Mouse (Mus musculus): ENCODE results near the gene Rtn4r. TPM values are rescaled to one million over a fixed set of nuclear protein-coding genes. Genes with fewer than 3 reads are reported as not detected.

The Rtn4r gene
- total RNA-seq (2015), result 0.36 and 0.85 TPM in 2 replicates
- 0.26 TPM in 1 of 2 replicates, not detected in the other for total RNA-seq (2017)

DNA sequence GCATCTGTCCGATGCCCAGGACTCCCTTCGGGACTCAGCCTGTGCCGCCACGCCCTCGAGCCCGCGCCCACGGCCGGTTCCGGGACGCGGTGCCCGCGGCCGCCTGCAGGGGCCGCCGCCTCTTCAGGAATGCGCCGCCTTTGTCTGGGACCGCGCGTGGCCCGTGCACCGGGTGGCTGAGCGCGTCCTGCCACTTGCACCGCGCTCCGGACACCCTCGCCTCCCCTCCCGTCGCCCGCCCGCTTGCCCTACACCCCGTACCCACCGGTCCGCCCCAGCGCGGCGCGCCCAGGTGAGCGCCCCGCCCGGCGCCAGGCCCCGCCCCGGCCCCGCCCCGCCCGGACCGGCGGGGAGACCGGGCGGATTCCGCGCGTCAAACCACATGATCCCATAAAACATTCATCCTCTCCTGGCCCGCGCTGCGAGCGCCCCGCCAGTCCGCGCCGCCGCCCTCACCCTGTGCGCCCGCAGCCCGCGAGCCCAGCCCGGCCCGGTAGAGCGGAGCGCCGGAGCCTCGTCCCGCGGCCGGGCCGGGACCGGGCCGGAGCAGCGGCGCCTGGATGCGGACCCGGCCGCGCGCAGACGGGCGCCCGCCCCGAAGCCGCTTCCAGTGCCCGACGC is at the start of gene Rtn4r:
Gene Rtn4r, plus strand, starts transcription at position 402 of the 621 bp plus-strand sequence.
- ATAC-seq (ENCODE audit: poor library complexity, severe bottlenecking), result peak; percentile 78

DNA sequence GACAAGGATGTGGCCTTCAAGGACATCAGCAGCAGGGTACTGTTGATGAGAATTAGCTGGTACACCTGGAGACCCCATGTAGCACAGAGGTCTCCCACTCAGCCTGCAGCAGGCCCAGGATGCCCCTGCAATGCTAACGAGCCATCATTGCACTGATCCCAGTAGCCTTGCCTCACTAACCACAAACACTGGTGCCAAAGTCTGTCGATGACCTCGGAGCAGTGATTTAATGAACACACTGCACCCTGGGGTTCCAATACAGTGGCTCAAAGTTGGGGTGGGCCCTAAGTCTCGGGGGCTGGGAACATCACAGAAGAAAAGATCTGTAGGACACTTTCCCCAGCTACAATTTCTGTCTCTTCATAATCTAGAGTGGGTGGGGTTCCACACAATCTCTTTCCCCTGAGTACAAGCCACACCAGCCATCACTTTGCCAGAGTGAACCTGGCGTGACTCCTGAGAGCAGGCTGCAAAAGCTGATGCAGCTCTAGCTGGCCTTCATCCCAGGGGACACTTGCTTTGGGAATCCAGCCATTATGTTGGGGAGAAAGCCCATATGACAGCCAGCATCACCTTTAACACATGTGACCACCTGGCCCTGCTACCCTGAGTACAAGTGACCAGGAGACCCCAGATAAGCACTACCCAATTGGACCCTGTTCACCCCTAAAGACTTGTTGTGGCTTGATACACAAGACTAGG is 49.0 kb upstream of the Rtn4r start:
- ATAC-seq (ENCODE audit: poor library complexity, severe bottlenecking), result no peak

DNA sequence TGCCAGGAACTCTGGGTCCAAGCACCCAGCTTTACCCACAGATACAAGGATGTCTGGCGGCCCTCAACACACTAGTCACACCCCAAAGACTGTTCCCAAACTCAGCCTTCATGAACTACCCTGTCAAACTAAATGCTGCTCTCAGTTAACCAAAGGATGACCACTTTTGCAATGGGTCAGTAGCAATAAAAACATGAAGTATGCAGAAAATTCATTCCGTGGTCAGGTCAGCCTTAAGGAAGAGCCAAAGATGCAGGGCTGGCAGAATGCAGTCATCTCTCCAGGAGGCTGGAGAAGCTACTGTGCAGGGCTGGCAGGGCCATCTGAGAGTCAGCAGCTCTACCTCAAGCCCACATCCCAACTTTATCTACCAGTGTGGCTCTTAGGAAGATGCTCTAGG is 48.1 kb upstream of the Rtn4r start:
- ATAC-seq (ENCODE audit: poor library complexity, severe bottlenecking), result no peak

DNA sequence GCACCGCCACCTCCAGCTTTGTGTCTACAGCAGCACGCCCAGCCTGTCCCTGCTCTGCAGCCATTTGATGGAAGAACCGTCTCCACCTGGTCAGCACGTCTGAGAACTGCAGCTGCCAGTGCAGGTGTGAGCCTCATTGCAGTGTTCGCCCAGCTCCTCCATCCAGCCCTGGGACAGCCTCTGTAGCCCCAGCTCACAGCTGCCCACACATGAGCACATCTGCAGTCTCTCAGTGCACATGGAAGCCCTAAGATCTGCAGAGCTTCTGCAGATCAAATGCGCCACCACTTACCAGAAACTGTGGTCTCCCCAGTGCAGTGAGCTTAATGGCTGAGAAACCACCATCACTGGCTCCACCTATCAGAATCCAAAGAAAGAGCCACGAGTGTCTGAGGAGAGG is 47.3 kb upstream of the Rtn4r start:
- no peak for ATAC-seq (ENCODE audit: poor library complexity, severe bottlenecking)

DNA sequence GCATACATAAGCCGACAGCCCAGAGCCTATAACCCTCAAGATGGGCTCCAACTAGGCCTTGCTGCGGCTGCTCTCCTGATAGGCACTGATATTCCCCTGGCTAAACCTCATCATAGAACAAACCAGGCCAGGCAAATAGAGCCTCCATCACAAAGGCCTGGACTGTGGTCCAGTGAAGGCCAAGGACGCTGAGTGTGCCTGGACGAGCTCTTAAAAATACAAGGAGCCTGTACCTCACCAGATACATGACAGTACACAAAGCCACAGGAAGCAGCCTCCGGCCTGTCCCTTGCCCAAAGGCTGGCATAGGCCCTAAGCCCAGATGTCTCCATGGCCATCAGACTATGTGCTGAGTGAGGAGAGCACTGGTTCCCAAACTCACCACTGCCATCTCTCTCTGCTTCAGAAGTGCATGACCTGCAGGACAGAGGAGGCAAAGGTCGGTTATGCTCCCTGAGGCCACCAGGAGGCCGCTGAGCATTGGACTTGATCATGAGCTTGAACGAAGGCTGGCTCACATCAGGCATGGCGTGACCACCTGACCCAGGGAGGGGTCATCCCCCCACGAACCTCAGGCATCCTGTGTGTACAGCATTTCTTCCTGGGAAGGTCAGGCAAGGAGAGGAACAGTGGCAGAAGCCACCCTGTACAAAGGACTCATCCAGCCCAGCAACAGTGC is 46.2 kb upstream of the Rtn4r start:
- peak; percentile 36; the same call in 1 of the 2 replicates for ATAC-seq (ENCODE audit: poor library complexity, severe bottlenecking)

DNA sequence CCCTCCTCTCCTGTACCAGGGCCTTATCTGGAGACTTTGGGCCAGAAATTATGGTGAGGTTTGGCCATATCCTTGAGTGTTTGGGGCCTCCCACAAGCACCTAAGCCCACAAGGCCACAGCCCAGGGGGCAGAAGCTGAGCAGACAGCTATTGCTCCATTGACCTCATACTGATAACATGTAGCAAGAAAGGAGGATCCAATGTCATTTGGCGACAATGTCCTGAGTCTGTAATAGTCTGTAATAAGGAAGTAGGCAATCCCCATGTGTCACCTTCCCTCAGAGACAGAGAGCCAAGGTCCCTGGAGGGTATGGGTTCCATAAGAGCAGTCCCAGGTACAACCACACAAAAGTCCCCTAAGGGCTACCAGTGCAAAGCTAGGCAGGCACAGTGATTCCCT is 45.2 kb upstream of the Rtn4r start:
- ATAC-seq (ENCODE audit: poor library complexity, severe bottlenecking), result peak; percentile 81

DNA sequence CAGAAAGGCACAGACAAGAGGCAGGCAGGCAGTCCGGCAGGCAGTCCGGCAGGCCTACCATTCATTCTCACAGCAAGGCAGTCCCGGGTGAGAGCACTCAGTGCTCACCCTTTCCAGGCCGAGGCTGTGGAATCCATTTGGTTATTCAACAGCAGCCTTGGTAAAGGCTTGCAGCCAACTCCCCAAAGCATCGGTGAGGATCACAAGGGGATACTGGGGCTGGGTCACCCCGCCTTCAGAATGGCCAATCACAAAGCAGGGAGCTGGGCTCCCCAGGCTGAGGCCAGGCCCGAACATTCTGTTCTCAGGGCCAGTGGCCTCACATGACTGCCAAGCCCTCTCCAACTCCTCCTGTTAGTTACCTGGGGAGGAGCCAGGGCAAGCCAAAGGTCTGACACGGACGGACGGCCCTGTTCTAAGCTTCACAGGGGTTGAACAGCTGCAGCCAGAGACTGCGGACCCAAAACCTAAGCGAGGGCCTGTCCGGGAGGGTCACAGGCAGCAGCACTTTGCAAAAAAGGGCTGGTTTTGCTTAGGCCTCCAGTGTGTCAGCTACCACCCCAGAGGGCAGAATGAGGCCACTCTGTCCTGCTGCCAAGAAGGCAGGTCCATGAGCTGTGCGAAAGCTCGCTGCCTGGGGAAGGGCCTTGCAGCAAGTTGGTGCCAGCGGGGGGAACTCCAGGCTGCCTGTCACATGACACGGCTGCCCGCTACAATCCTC is 44.1 kb upstream of the Rtn4r start:
- ATAC-seq (ENCODE audit: poor library complexity, severe bottlenecking), result no peak

DNA sequence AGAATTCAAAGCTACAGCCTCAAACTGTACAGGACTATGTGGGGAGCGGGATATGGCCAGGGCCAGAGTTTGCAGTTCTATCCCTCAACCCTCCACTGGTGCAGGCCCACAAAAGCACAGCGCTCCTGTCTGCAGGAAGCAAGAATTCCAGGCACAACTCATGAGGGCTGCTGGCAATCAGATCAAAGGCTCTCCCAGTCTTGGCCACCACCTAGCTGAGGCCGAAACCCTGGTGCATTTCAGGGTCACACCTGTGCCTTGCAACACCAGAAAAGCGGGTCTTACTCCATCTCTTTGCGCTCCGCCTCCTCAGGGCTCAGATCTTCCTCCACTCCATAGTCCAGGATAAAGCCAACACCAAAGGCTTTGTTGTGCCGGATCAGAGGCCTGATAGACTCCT is 43.2 kb upstream of the Rtn4r start:
- ATAC-seq (ENCODE audit: poor library complexity, severe bottlenecking), result no peak

DNA sequence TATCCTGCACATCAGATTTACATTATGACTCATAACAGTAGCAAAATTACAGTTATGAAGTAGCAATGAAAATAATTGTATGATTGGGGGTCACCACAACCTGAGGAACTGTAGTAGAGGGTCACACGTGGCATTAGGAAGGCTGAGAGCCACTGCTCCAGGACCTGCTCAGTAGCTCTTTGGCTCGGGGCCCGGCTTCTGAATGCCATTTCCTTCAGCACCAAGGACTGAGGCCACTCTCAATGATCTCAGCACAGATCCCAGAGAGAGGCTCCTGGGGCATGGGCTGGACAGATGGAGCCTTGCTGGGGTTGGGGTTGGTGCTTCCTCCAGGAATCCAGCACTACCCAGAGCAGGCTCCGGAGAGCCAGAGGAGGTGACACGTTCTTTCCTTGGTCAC is 40.3 kb upstream of the Rtn4r start:
- no peak for ATAC-seq (ENCODE audit: poor library complexity, severe bottlenecking)

DNA sequence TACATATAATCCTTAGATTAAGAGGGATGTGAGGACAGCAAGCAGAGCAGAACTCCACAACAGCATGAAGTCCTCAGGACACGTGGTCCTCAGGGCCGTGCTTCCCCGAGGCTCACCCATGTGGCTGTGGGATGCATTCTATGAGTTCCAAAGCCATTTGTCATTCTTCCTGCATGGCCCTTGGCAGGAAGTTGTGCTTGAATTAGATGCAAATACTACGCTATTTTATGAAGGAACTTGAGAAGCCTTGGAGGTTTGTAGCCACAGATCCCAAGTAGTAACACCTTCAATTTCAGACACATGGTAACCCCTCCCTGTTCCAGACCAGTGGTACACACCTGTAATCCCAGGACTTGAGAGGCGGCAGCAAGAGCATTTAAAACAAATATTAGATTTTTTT is 31.1 kb upstream of the Rtn4r start:
- ATAC-seq (ENCODE audit: poor library complexity, severe bottlenecking), result no peak

DNA sequence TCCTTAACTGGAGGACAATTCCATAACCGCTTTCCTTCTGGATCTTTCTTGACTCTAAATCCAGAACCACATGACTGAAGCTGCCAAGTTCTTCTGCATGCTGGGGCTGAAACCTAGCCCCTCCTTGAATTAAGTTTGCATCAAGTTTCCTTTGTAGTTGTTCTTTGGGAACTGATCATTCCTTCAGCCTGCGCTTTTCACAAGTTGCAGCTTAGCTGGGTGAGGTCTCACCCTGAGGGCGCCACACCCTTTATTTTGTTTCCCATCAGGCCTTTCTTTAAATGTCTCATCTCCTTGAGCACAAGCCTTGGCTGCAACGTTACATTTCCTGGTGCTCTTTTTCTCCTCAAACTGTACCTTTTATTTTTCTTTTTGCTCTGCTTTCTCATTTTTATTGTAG is 24.6 kb upstream of the Rtn4r start:
- no peak for ATAC-seq (ENCODE audit: poor library complexity, severe bottlenecking)

DNA sequence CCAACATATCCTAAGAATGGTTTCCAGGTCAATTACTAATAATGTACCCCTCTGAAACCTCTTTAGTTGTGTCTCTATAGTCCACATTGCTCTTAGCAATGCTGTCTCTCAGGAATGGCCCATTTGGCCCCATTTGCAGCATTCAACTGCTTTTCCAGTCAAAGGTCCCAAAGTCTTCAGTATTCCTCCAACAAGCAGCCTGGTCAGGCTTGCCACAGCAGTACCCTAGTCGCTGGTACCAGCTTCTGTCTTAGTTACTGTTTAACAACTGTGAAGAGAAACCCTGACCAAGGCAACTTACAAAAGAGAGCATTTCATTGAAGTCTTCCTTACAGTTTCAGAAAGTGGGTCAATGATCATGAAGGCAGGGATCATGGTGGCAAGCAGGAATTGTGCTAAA is 24.1 kb upstream of the Rtn4r start:
- no peak for ATAC-seq (ENCODE audit: poor library complexity, severe bottlenecking)

DNA sequence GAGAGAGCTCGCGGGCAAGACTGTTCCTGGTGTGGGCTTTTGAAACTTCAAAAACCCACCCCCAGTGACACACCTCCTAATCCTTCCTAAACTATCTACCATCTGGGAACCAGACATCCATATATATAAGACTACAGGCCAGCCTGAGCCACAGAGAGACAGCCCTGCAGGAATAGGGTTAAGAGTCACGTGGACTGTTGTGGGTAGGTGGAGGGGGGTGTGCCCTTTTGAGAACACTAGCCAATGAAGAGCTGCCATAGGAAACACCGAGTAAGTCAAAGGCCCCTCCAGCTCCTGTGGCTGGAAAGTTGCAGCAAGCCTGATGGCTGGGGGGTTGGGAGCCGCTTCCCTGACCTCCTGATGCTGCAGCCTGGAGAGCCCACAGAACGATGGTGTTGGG is 23.6 kb upstream of the Rtn4r start:
- ATAC-seq (ENCODE audit: poor library complexity, severe bottlenecking), result no peak

DNA sequence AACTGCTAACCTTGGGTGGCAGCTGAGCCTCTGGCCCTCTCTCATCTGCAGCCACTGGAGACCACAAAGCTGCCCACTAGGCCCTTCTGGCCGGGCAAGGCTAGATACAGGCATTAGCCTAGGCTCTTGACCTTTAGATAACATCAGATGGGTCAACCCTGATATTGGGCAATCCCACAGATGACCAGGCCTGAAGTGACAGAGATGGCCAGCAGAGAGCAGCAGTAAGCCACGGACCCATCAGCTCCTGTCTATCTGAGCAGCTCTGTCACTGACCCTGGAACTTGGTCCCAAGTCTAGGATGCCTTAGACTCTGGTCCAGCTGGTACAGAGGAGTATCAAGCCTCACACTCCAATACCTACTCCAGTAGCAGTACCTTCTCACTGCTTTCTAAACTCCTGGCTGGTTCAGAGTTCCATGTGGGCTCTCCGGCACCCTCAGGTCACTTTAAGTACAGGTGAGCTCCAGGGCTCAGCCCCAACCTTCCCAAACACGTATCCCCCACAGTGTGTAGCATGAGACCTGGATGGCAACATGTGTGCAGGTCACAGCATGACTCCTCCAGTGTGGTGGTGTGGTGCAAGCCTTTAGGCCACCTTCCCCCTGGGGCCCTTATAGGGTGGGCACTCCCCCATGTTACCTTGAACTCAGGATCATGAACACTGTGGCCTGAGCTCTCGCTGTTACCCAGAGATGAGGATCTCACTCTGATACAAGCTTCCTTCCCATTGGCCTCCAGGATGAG is 19.0 kb upstream of the Rtn4r start:
- ATAC-seq (ENCODE audit: poor library complexity, severe bottlenecking), result peak; percentile 95

DNA sequence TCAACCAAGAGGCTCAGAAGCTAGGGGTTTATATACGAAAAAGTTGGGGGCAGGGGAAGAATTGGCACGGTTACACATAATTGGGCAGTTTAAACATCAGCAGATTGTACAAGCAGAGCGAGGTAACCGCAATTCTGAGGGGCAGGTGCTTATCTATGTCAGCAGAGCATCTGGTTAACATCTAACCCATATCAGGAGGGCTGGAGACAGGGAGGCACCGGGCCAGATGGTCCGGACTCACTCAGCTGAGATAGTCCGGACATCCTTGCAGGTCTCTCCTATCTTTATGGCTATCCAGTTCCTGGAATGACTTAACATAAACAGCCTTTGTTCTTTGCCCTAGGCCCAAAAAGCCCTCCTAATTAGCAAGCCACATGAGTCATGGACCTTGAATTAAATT is 16.4 kb upstream of the Rtn4r start:
- ATAC-seq (ENCODE audit: poor library complexity, severe bottlenecking), result no peak

DNA sequence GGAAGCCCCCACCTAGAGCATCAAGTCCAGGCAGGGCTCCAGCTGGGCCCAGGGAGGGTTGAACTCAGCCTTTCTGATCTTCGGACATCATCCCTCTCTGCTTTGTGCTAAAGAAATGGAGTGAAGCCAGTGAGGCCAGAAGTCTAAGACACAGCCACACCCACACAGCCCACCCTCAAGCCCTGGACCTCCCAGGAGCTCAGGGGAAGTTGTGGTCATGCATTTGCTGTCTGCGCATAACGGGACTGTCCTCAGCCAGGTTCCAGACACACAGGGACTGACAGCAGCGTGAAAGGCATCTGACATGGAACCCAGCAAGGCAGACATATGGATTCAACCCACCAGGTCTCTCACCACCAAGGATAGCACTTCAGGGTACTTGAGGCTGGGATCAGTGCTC is 11.0 kb upstream of the Rtn4r start:
- ATAC-seq (ENCODE audit: poor library complexity, severe bottlenecking), result no peak

DNA sequence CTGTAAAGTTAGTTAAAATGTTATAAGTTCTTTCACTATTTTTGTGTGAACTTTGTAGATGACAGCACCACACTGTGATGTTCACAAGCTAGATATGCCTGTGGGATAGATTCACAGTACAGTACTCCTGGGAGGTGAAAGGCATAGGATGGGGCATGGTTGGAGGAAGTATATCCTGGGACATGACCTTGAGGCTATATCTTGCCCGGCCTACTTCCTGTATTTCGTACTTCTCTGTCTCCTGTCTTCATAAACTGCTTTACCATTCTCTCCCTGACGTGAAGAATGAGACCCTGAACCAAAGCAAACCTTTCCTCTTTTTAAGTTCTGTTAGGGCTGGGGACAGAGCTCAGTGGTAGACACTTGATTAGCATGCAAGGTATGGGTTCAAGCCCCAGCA is 9.2 kb upstream of the Rtn4r start:
- peak; percentile 59; the same call in 1 of the 2 replicates for ATAC-seq (ENCODE audit: poor library complexity, severe bottlenecking)

DNA sequence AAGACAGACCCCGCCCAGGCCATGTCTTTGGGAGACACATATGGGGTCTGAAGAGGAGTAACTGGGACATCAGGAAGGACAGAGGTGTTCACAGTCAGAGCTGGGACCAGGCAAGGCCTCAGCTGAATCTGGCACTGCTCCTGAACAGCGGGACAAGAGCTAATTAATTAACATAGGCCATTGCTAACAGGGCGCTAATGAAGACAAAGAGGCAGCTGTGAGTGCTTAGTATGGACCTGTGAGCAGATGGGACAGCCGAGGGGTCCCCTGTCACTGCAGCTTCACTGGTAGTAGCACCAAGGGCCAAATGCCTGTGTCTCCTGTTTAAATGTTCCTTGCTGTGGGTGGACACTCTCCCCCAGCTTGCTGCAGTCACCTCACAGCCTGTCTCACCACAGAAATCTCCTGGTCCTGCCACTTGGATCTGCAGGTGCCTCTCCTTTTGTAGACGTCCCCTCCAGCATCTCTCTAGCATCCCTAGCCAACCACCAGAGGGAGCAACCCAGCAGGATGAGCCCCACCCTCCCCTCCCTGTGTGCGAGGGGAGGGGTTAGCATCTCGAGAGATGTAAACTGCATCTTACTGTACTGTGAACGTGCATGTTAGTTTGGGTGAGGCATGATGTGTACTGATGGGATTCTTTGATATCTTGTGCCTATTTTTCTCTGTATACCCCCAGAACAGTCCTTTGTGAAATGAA is 8.3 kb upstream of the Rtn4r start:
- 0 out of 2 replicates have a peak, but pooled peaks have one; percentile 30 for ATAC-seq (ENCODE audit: poor library complexity, severe bottlenecking)

DNA sequence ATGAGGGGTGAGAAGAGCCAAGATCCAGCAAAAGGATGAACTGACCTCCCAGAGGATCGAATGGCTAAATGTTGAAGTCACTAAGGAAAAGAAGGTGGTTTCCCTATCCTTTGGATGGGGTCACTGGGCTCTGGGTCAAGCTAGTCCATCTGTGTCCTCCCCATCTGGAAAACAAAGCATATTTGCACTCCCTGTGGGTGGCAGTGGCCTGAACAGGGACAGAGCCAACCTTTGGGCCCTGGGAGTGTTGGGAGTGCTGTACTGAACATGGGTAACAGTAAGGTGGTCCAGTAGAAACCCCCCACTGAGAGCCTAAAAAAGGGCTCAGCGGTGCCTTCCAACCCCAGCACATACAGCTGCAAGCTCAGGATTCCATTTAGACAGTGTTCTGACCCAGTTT is 4.7 kb upstream of the Rtn4r start:
- ATAC-seq (ENCODE audit: poor library complexity, severe bottlenecking), result no peak

DNA sequence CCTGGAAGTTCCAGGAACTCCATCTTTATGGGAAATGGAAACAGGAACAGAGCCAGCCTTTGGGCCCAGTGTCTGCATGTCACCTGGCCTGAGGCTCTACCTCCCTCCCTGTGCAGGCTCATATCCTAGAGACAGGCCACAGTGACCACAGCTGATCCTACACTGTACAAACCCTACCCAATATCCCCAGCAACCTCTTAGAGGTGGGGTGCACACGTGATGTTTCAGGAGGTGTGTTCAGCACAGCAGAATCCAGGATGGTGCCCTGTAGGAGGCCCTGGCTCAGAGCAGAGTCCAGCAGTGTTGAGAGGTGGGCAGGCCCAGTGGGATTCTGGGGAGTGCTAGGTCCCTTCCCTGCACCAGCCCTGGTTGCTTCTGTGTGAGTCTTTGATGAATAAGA is 4.0 kb upstream of the Rtn4r start:
- no peak for ATAC-seq (ENCODE audit: poor library complexity, severe bottlenecking)

All from megakaryocyte, adult 5-6 weeks (primary cell).